Mouse (Mus musculus) E14TG2a.4 (cell line): Measurements from ENCODE around the gene 1700042G07Rik.

Experiments
- H3K27me3 ChIP-seq: 2 replicates; pipeline ENCODE4 v1.6.1; 2014; ENCODE audit warnings: low read length, control low read depth; ENCODE audit not compliant: insufficient read depth
- H3K36me3 ChIP-seq: 2 replicates; pipeline ENCODE4 v1.6.1; 2014; ENCODE audit warnings: low read length, control low read depth; ENCODE audit not compliant: insufficient read depth
- H3K4me1 ChIP-seq: replicated peaks from 2 replicates; pipeline ENCODE4 v1.6.1; 2014; ENCODE audit warnings: low read depth, low read length, control low read depth
- H3K4me3 ChIP-seq: replicated peaks from 2 replicates; pipeline ENCODE4 v1.5.1; 2014; ENCODE audit warnings: mild to moderate bottlenecking, low read length
- H3K9me3 ChIP-seq: 2 replicates; pipeline ENCODE4 v1.6.1; 2014; ENCODE audit warnings: low read length, control low read depth
- CTCF ChIP-seq: conservative IDR thresholded peaks from 2 replicates; pipeline ENCODE4 v1.5.1; 2014; ENCODE audit warnings: low read length
- NANOG ChIP-seq: IDR thresholded peaks from 2 replicates; pipeline ENCODE4 v1.6.1; 2014; ENCODE audit warnings: borderline replicate concordance, low read length, mixed read lengths
- POU5F1 ChIP-seq: IDR thresholded peaks from 2 replicates; pipeline ENCODE4 v1.6.1; 2014; ENCODE audit warnings: low read length, borderline replicate concordance

Gene 1700042G07Rik

GRCm38 (mm10) chr4:116151238-116151637 lies 21.9 kb upstream of the 1700042G07Rik start, which contains the start of gene Lurap1:
Gene Lurap1 (minus strand): TSS chr4:116151338.
- peak within 1 kb of the TSS; percentile 89 for H3K4me3 ChIP-seq
- peaks cover 44% of the 10 kb centered on the region for H3K4me1 ChIP-seq
- H3K36me3 ChIP-seq = peaks cover 48% of the 10 kb centered on the region
- peaks cover 3% of the 10 kb centered on the region; the same call in 1 of the 2 replicates for H3K27me3 ChIP-seq
- TF ChIP-seq POU5F1 (no peak), CTCF (no peak), NANOG (no peak)
- H3K9me3 ChIP-seq = peaks cover 4% of the 10 kb centered on the region

GRCm38 (mm10) chr4:116152702-116153101 lies 20.5 kb upstream of the 1700042G07Rik start:
- peaks cover 63% of the 10 kb centered on the region for H3K36me3 ChIP-seq
- peaks cover 3% of the 10 kb centered on the region; the same call in 1 of the 2 replicates for H3K27me3 ChIP-seq
- peaks cover 46% of the 10 kb centered on the region for H3K4me1 ChIP-seq
- no peak overlapping the region for H3K4me3 ChIP-seq
- no peaks in the 10 kb centered on the region for H3K9me3 ChIP-seq
- no peak for TF ChIP-seq CTCF
- TF ChIP-seq POU5F1 = no peak
- no peak for TF ChIP-seq NANOG

GRCm38 (mm10) chr4:116157882-116158281 lies 15.3 kb upstream of the 1700042G07Rik start:
- no peaks in the 10 kb centered on the region for H3K9me3 ChIP-seq
- peaks cover 38% of the 10 kb centered on the region for H3K4me1 ChIP-seq
- H3K4me3 ChIP-seq = no peak overlapping the region
- no peak for TF ChIP-seq NANOG
- no peak for TF ChIP-seq CTCF
- TF ChIP-seq POU5F1 = no peak
- no peaks in the 10 kb centered on the region for H3K27me3 ChIP-seq
- H3K36me3 ChIP-seq = peaks cover 96% of the 10 kb centered on the region

- Histone ChIP-seq H3K9me3 (no peaks in the 10 kb centered on the region), H3K4me3 (no peak overlapping the region), H3K4me1 (peaks cover 32% of the 10 kb centered on the region), H3K27me3 (no peaks in the 10 kb centered on the region), H3K36me3 (peaks cover 76% of the 10 kb centered on the region)
- peak; percentile 50 for TF ChIP-seq CTCF
- TF ChIP-seq POU5F1 = no peak
Observed at GRCm38 (mm10) chr4:116159912-116160311, 13.3 kb upstream of the 1700042G07Rik start.

GRCm38 (mm10) chr4:116160769-116161168 lies 12.4 kb upstream of the 1700042G07Rik start:
- no peak for TF ChIP-seq NANOG
- no peak for TF ChIP-seq POU5F1
- TF ChIP-seq CTCF = no peak
- no peaks in the 10 kb centered on the region for H3K27me3 ChIP-seq
- H3K9me3 ChIP-seq = no peaks in the 10 kb centered on the region
- H3K4me1 ChIP-seq = peaks cover 40% of the 10 kb centered on the region
- H3K36me3 ChIP-seq = peaks cover 68% of the 10 kb centered on the region
- no peak overlapping the region for H3K4me3 ChIP-seq

- Histone ChIP-seq H3K4me3 (no peak overlapping the region), H3K4me1 (peaks cover 54% of the 10 kb centered on the region), H3K36me3 (peaks cover 54% of the 10 kb centered on the region), H3K9me3 (no peaks in the 10 kb centered on the region), H3K27me3 (no peaks in the 10 kb centered on the region)
- TF ChIP-seq CTCF (no peak), POU5F1 (no peak), NANOG (no peak)
Observed at GRCm38 (mm10) chr4:116162142-116162541, 11.0 kb upstream of the 1700042G07Rik start.

GRCm38 (mm10) chr4:116164759-116165554 lies 8.2 kb upstream of the 1700042G07Rik start:
- H3K4me1 ChIP-seq = peaks cover 51% of the 10 kb centered on the region
- H3K9me3 ChIP-seq = no peaks in the 10 kb centered on the region
- H3K4me3 ChIP-seq = no peak overlapping the region
- H3K36me3 ChIP-seq = peaks cover 26% of the 10 kb centered on the region
- no peak for TF ChIP-seq POU5F1
- no peak for TF ChIP-seq CTCF
- no peak for TF ChIP-seq NANOG
- H3K27me3 ChIP-seq = no peaks in the 10 kb centered on the region

GRCm38 (mm10) chr4:116165708-116166407 lies 7.3 kb upstream of the 1700042G07Rik start:
- TF ChIP-seq NANOG (no peak), CTCF (no peak), POU5F1 (no peak)
- Histone ChIP-seq H3K27me3 (no peaks in the 10 kb centered on the region), H3K4me1 (peaks cover 55% of the 10 kb centered on the region), H3K9me3 (no peaks in the 10 kb centered on the region), H3K4me3 (no peak overlapping the region), H3K36me3 (peaks cover 17% of the 10 kb centered on the region)
